ENCODE assay signal across 10 mouse cellular contexts in genomic region chr5:73265460-73265859, GRCm38 (mm10). TPM values are rescaled to one million over a fixed set of nuclear protein-coding genes. Genes with fewer than 3 reads are reported as not detected.
A peak's percentile ranks its signal among the peaks of the same experiment; 100 is the strongest.
DNase-seq lines count a peak whose midpoint lies in the region; ATAC-seq and TF ChIP-seq lines count a peak whose summit lies in the region.
"Had no signal": no experiment of that assay in that cellular context is flagged by ENCODE, and none has a peak within 500 bp of the region (broad histone marks: within the 10 kb centered on the region; RNA-seq: fewer than 3 reads in every experiment).

No protein-coding gene starts in this region.

- H3K9ac ChIP-seq in kidney, embryonic 14.5 days (ENCODE audit: low read depth, low read length), result no peak overlapping the region
- no peak overlapping the region for H3K9ac ChIP-seq in CH12.LX (ENCODE audit: insufficient read depth, low read depth)
- H3K9ac ChIP-seq in stomach, embryonic 14.5 days (replicated peaks; ENCODE audit: low read depth, low read length), result no peak overlapping the region
- H3K9ac ChIP-seq: forebrain, embryonic 12.5 days; lung, embryonic 15.5 days had no signal

- peak; percentile 72 for ATAC-seq in kidney, embryonic 14.5 days (ENCODE audit: low FRiP score, low TSS enrichment)
- no peak for ATAC-seq in stomach, embryonic 14.5 days (ENCODE audit: insufficient number of reproducible peaks, insufficient read depth, low FRiP score, low read depth)
- ATAC-seq in megakaryocyte progenitor cell, adult 5-6 weeks (replicated peaks; ENCODE audit: poor library complexity), result no peak

- 12% methylated on average over 5 of the region's 5 CpGs for WGBS in kidney, embryonic 14.5 days
- 35% methylated on average over 5 of the region's 5 CpGs for WGBS in kidney, adult 2 months
- WGBS in stomach, embryonic 14.5 days, result 25% methylated on average over 5 of the region's 5 CpGs

- no peak for TF ChIP-seq POLR2A in kidney, adult 2 months (IDR thresholded peaks at IDR 0.05; ENCODE audit: low read depth, low read length)
- TF ChIP-seq POLR2A in CH12.LX (IDR thresholded peaks at IDR 0.05; ENCODE audit: low read depth, low read length), result no peak

- peak overlapping the region; percentile 30; the same call in 1 of the 2 replicates for H3K27ac ChIP-seq in kidney, embryonic 14.5 days (ENCODE audit: low read depth, low read length)
- no peak overlapping the region for H3K27ac ChIP-seq in kidney, adult 2 months (ENCODE audit: insufficient read depth, low read depth, low read length)
- no peak overlapping the region for H3K27ac ChIP-seq in CH12.LX (ENCODE audit: insufficient read depth, low read depth)
- peak overlapping the region; percentile 21; the same call in 1 of the 2 replicates for H3K27ac ChIP-seq in stomach, embryonic 14.5 days (ENCODE audit: low read length)
- H3K27ac ChIP-seq: forebrain, embryonic 12.5 days; lung, embryonic 15.5 days had no signal

- no peak for TF ChIP-seq RAD21 in CH12.LX (IDR thresholded peaks at IDR 0.05; ENCODE audit: low read depth, low read length)

- no peak for TF ChIP-seq EP300 in CH12.LX (IDR thresholded peaks at IDR 0.05; ENCODE audit: low read length)

- TF ChIP-seq CTCF in kidney, adult 2 months (conservative IDR thresholded peaks at IDR 0.05; ENCODE audit: insufficient read depth, insufficient read length, low read depth, low read length), result no peak
- no peak for TF ChIP-seq CTCF in CH12.LX (conservative IDR thresholded peaks at IDR 0.05 in 1 of 2, IDR thresholded peaks at IDR 0.05 in 1 of 2; ENCODE audit: low read depth in 2 of 2, low read length in 2 of 2)

- DNase-seq in kidney, adult 2 months, result no peak
- peak; percentile 69 for DNase-seq in CH12.LX (ENCODE audit: extremely low read depth)
- peak; percentile 89 for DNase-seq in induced T-regulatory cell, adult 2 months (ENCODE audit: low read depth)
- DNase-seq in ovary, adult 18-20 months (ENCODE audit: low spot score), result no peak
- no peak for DNase-seq in adrenal gland, adult 2 months

- no peak overlapping the region for H3K4me2 ChIP-seq in kidney, embryonic 14.5 days (replicated peaks; ENCODE audit: low read depth, low read length)
- no peak overlapping the region for H3K4me2 ChIP-seq in CH12.LX (ENCODE audit: insufficient read depth, low read depth, poor library complexity, severe bottlenecking)
- H3K4me2 ChIP-seq in stomach, embryonic 14.5 days (replicated peaks; ENCODE audit: low read depth, low read length), result no peak overlapping the region
- H3K4me2 ChIP-seq: forebrain, embryonic 12.5 days; lung, embryonic 15.5 days had no signal

- no peaks in the 10 kb centered on the region for H3K27me3 ChIP-seq in kidney, embryonic 14.5 days (ENCODE audit: control insufficient read depth, insufficient read depth, low read length)
- no peaks in the 10 kb centered on the region for H3K27me3 ChIP-seq in kidney, adult 2 months (replicated peaks; ENCODE audit: control insufficient read depth, insufficient read depth, low read length)
- no peaks in the 10 kb centered on the region for H3K27me3 ChIP-seq in CH12.LX (replicated peaks)
- H3K27me3 ChIP-seq in stomach, embryonic 14.5 days (ENCODE audit: control insufficient read depth, insufficient read depth, low read length), result no peaks in the 10 kb centered on the region
- H3K27me3 ChIP-seq: forebrain, embryonic 12.5 days; lung, embryonic 15.5 days had no signal

- H3K79me2 ChIP-seq in CH12.LX (replicated peaks; ENCODE audit: control insufficient read depth, extremely low read depth, insufficient read depth, poor library complexity, severe bottlenecking), result no peaks in the 10 kb centered on the region

- no peaks in the 10 kb centered on the region for H3K9me3 ChIP-seq in kidney, embryonic 14.5 days (ENCODE audit: control insufficient read depth, low read length)
- H3K9me3 ChIP-seq in CH12.LX (replicated peaks; ENCODE audit: low read length), result peaks cover 9% of the 10 kb centered on the region
- no peaks in the 10 kb centered on the region for H3K9me3 ChIP-seq in stomach, embryonic 14.5 days (ENCODE audit: control insufficient read depth, low read depth, low read length)
- H3K9me3 ChIP-seq: forebrain, embryonic 12.5 days; lung, embryonic 15.5 days had no signal

- no peaks in the 10 kb centered on the region for H3K36me3 ChIP-seq in kidney, embryonic 14.5 days (ENCODE audit: control insufficient read depth, insufficient read depth, low read length)
- no peaks in the 10 kb centered on the region for H3K36me3 ChIP-seq in kidney, adult 2 months (ENCODE audit: control insufficient read depth, insufficient read depth, low read length)
- no peaks in the 10 kb centered on the region for H3K36me3 ChIP-seq in CH12.LX (replicated peaks in 1 of 2; ENCODE audit: control insufficient read depth in 1 of 2, insufficient read depth in 1 of 2, low read length in 1 of 2)
- no peaks in the 10 kb centered on the region for H3K36me3 ChIP-seq in stomach, embryonic 14.5 days (ENCODE audit: control insufficient read depth, insufficient read depth, low read length)
- H3K36me3 ChIP-seq: forebrain, embryonic 12.5 days; lung, embryonic 15.5 days had no signal

- dilution Hi-C loops in CH12.LX (cut with MboI; ENCODE audit: extremely low pct_ligation_motif_present, extremely low pct_unique_long_range_greater_than_20kb, low sequenced_read_pairs), result no loop called here

- no peaks in the 10 kb centered on the region for H3K4me1 ChIP-seq in kidney, embryonic 14.5 days (ENCODE audit: control insufficient read depth, insufficient read depth, low read length)
- no peaks in the 10 kb centered on the region for H3K4me1 ChIP-seq in kidney, adult 2 months (ENCODE audit: control insufficient read depth, insufficient read depth, low read length)
- peaks cover 0 to 22% of the 10 kb centered on the region in 2 experiments; a peak in 2 of 4 replicates for H3K4me1 ChIP-seq in CH12.LX (ENCODE audit: control insufficient read depth in 1 of 2, insufficient read depth in 2 of 2)
- no peaks in the 10 kb centered on the region for H3K4me1 ChIP-seq in stomach, embryonic 14.5 days (ENCODE audit: control insufficient read depth, insufficient read depth, low read length)
- H3K4me1 ChIP-seq: forebrain, embryonic 12.5 days had no signal

- in situ Hi-C loops in CH12.LX (cut with MboI; ENCODE audit: low pct_ligation_motif_present, low pct_unique_long_range_greater_than_20kb, low sequenced_read_pairs), result no loop called here

- H3K4me3 ChIP-seq in kidney, embryonic 14.5 days (ENCODE audit: low read length), result no peak overlapping the region
- H3K4me3 ChIP-seq in kidney, adult 2 months (ENCODE audit: insufficient read depth, low read depth, low read length), result no peak overlapping the region
- H3K4me3 ChIP-seq in CH12.LX (replicated peaks in 1 of 3; ENCODE audit: low read depth in 2 of 3, low read length in 2 of 3, poor library complexity in 1 of 3), result no peak overlapping the region
- no peak overlapping the region for H3K4me3 ChIP-seq in stomach, embryonic 14.5 days (ENCODE audit: low read depth, low read length)
- H3K4me3 ChIP-seq: forebrain, embryonic 12.5 days; lung, embryonic 15.5 days had no signal

TF ChIP-seq in CH12.LX, 34 proteins besides CTCF, POLR2A, EP300 and RAD21:
- no peak for TF ChIP-seq MAX (IDR thresholded peaks at IDR 0.05; ENCODE audit: low read length)
- TF ChIP-seq E2F4 (IDR thresholded peaks at IDR 0.05; ENCODE audit: insufficient replicate concordance, low read depth, low read length), result no peak
- TF ChIP-seq MEF2A (IDR thresholded peaks at IDR 0.05; ENCODE audit: borderline replicate concordance, low read depth, low read length), result no peak
- TF ChIP-seq NELFE (IDR thresholded peaks at IDR 0.05; ENCODE audit: low read depth, low read length), result no peak
- no peak for TF ChIP-seq NRF1 (IDR thresholded peaks at IDR 0.05; ENCODE audit: low read depth, low read length)
- TF ChIP-seq ZKSCAN1 (IDR thresholded peaks at IDR 0.05; ENCODE audit: borderline replicate concordance, low read depth, low read length), result no peak
- no peak for TF ChIP-seq ZC3H11A (IDR thresholded peaks at IDR 0.05; ENCODE audit: low read depth, low read length)
- no peak for TF ChIP-seq JUND (conservative IDR thresholded peaks at IDR 0.05; ENCODE audit: low read depth, low read length)
- TF ChIP-seq CHD1 (IDR thresholded peaks at IDR 0.05; ENCODE audit: low read depth, low read length), result no peak
- no peak for TF ChIP-seq SIN3A (IDR thresholded peaks at IDR 0.05; ENCODE audit: low read length)
- no peak for TF ChIP-seq CHD2 (IDR thresholded peaks at IDR 0.05; ENCODE audit: low read length)
- no peak for TF ChIP-seq ELF1 (IDR thresholded peaks at IDR 0.05; ENCODE audit: low read depth, low read length)
- no peak for TF ChIP-seq HCFC1 (IDR thresholded peaks at IDR 0.05; ENCODE audit: low read depth, low read length)
- no peak for TF ChIP-seq TCF12 (IDR thresholded peaks at IDR 0.05; ENCODE audit: low read depth, low read length)
- TF ChIP-seq BHLHE40 (IDR thresholded peaks at IDR 0.05; ENCODE audit: low read depth, low read length), result no peak

RNA-seq across cellular contexts. Expression of gene Fryl, which starts 9.0 kb away (rescaled TPM):
- polyA plus RNA-seq in kidney, embryonic 14.5 days (2014; fragmentation: Nextera tagmentation; extraction: Ambion mirVana), result 36.9 and 44.3 TPM in 2 replicates
- 29.9 and 33.4 TPM in 2 replicates for polyA plus RNA-seq in kidney, adult 2 months (2012; rRNA removed)
- 31.3 and 35.0 TPM in 2 replicates for total RNA-seq in CH12.LX (2012; rRNA removed)
- total RNA-seq in CH12.LX (2014; rRNA removed), result 23.2 and 23.8 TPM in 2 replicates
- 32.6 and 38.4 TPM in 2 replicates for polyA plus RNA-seq in CH12.LX (2012; ENCODE audit: insufficient read length, low read depth)
- polyA plus RNA-seq in stomach, embryonic 14.5 days (2014; fragmentation: Nextera tagmentation; extraction: Ambion mirVana), result 32.0 and 33.4 TPM in 2 replicates
- 56.2 and 78.5 TPM in 2 replicates for total RNA-seq in megakaryocyte progenitor cell, adult 5-6 weeks (2015)
- 74.2 and 76.4 TPM in 2 replicates for total RNA-seq in megakaryocyte progenitor cell, adult 5-6 weeks (2017)
- 10 to 100 TPM; 31.5 to 43.3 TPM for total RNA-seq in adrenal gland, adult 2 months (2021)
- 40.7 and 41.3 TPM in 2 replicates for polyA plus RNA-seq in adrenal gland, adult 2 months (2012; rRNA removed)

RNA-seq across cellular contexts. Expression of gene Ociad1, which starts 27.1 kb away (rescaled TPM):
- 132 and 194 TPM in 2 replicates for polyA plus RNA-seq in kidney, embryonic 14.5 days (2014; fragmentation: Nextera tagmentation; extraction: Ambion mirVana)
- 65.6 and 75.6 TPM in 2 replicates for polyA plus RNA-seq in kidney, adult 2 months (2012; rRNA removed)
- 153 and 164 TPM in 2 replicates for total RNA-seq in CH12.LX (2012; rRNA removed)
- total RNA-seq in CH12.LX (2014; rRNA removed), result 292 and 359 TPM in 2 replicates
- polyA plus RNA-seq in CH12.LX (2012; ENCODE audit: insufficient read length, low read depth), result 285 and 329 TPM in 2 replicates
- polyA plus RNA-seq in stomach, embryonic 14.5 days (2014; fragmentation: Nextera tagmentation; extraction: Ambion mirVana), result 138 and 148 TPM in 2 replicates
- 239 and 256 TPM in 2 replicates for total RNA-seq in megakaryocyte progenitor cell, adult 5-6 weeks (2015)
- total RNA-seq in megakaryocyte progenitor cell, adult 5-6 weeks (2017), result 218 and 231 TPM in 2 replicates
- total RNA-seq in adrenal gland, adult 2 months (2021), result 100 to 1,000 TPM; 238 to 275 TPM
- polyA plus RNA-seq in adrenal gland, adult 2 months (2012; rRNA removed), result 113 and 114 TPM in 2 replicates

Comparison
In these comparisons a context has a peak if more than half of its experiments do, and no peak if none do; other contexts are left out.
1. H3K27ac ChIP-seq: peak in kidney, embryonic 14.5 days (single experiment) and stomach, embryonic 14.5 days (single experiment); none in kidney, adult 2 months (single experiment) and CH12.LX (single experiment).
2. DNase-seq: peak in CH12.LX (single experiment) and induced T-regulatory cell, adult 2 months (single experiment); none in kidney, adult 2 months (single experiment), ovary, adult 18-20 months (single experiment) and adrenal gland, adult 2 months (single experiment).